ENCODE assay signal across 12 mouse cellular contexts in genomic region chr3:30896721-30897120, GRCm38 (mm10).
"Had no signal": no experiment of that assay in that cellular context is flagged by ENCODE, and none has a peak within 500 bp of the region (broad histone marks: within the 10 kb centered on the region; RNA-seq: fewer than 3 reads in every experiment).

No protein-coding gene starts in this region.

- H3K27me3 ChIP-seq: limb, embryonic 13.5 days; megakaryocyte, embryonic 14.5 days; midbrain, embryonic 15.5 days; neural tube, embryonic 12.5 days had no signal

- H3K9me3 ChIP-seq: limb, embryonic 13.5 days; megakaryocyte, embryonic 14.5 days; midbrain, embryonic 15.5 days; neural tube, embryonic 12.5 days had no signal

- H3K4me3 ChIP-seq: limb, embryonic 13.5 days; megakaryocyte, embryonic 14.5 days; midbrain, embryonic 15.5 days; neural tube, embryonic 12.5 days had no signal

- H3K4me1 ChIP-seq: limb, embryonic 13.5 days; midbrain, embryonic 15.5 days; neural tube, embryonic 12.5 days had no signal

- DNase-seq: kidney, adult 11 months; kidney, postnatal 14 days; left cerebral cortex, postnatal 4 days; thymus, postnatal 4 days had no signal

- H3K4me2 ChIP-seq: limb, embryonic 13.5 days; midbrain, embryonic 11.5 days; midbrain, embryonic 15.5 days; neural tube, embryonic 12.5 days had no signal

- ATAC-seq: midbrain, embryonic 15.5 days had no signal

- H3K36me3 ChIP-seq: midbrain, embryonic 15.5 days had no signal

- H3K9ac ChIP-seq: limb, embryonic 13.5 days; liver, embryonic 14.5 days; midbrain, embryonic 15.5 days; neural tube, embryonic 12.5 days had no signal

- H3K27ac ChIP-seq: limb, embryonic 13.5 days; liver, embryonic 14.5 days; macrophage; midbrain, embryonic 15.5 days; neural tube, embryonic 12.5 days; stomach, postnatal 0 days had no signal
